Mouse (Mus musculus): ENCODE results near the gene Ptpn23.
"Not testable (repeated sequence)": the region's sequence is repeated elsewhere in the genome, so short reads cannot be mapped to it uniquely, and the experiment has no call there.

Gene Ptpn23

DNA sequence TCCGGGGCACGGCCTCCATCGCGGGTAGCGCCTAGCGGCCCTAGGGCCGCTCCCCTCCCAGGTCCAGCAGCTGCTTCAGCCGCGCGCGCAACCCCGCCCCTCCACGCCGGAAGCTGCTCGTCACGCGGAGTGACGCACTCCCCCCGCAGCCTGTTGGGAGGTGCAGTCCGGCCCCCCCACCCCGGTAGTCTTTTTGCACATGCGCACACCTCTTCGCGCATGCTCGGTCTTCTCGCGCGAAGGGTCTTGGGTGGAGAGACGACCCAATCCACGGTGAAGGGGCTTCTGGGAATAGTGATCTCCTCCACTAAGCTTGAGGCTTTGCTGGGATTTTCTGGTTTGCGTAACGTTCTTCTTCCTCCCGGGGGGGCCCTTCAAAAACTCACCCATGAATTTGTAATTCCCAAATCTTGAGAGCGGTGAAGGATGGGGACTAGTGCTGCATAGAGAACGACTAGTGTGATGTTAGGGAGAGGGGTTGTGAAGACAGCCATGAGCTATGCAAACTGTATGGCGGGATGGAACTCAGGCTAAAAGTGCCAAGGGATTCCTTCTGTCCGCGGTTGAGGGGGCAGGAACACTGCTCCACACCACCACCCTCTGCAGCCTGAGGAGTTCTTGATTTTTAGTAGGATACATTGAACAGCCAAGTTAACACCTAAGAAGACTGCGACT, at the start of gene Ptpn23:
Gene Ptpn23 (minus strand): TSS at position 115 of the 675 bp plus-strand sequence.
- DNase-seq (ENCODE audit: low read depth) = peak; percentile 94

DNA sequence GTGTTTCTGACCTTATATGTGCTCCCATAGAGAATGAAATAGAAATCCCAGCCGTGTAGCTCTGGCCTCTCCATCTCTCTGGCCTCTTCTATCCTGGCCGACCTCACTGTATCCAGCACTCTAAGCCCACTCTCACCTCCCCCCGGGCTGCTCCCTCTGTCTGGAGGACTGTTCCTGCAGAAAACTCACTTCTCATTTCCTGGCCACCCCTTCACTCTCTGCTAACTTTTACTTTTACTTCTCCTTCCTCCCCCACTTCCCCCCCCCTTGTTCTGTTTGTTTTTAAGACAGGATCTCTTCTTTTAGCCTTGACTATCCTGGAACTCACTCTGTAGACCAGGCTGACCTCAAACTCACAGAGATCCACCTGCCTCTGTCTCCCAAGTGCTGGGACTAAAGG, 44.5 kb upstream of the Ptpn23 start:
- DNase-seq (ENCODE audit: low read depth) = no peak

DNA sequence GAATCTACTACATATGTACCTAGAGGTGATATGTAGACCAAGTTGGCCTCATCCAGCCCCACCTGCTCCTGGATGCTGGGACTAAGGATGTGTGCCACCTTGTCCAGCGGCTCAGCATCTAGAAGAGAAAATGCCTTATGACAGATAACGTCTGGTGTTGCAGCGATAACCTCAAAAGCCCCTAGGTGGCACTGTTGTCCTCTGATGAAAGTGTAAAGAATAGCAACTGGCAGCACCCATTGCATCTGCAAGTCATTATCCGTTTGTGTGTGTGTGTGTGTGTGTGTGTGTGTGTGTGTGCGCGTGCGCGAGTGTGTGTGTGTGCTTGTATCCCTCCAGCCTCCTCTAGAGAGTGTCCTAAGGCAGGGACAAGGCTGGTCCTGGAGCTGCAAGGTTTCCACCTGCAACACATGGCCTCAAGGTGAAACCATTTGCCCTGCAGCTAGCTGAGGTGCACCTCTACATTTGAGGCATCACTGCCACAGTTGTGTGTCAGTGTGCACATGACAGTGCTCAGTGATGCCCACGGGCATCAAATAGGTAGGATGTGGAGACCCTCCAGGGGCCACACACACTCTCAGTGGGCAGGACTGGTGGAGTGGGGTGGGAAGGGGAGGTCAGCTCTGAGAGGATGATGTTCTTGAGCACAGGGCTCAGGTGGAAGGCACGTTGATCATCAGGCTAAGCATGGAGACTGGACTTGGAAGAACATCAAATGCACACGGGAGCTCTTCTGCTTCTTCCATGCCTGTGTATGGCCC, 41.0 kb upstream of the Ptpn23 start:
- peak; percentile 70 for DNase-seq (ENCODE audit: low read depth)

DNA sequence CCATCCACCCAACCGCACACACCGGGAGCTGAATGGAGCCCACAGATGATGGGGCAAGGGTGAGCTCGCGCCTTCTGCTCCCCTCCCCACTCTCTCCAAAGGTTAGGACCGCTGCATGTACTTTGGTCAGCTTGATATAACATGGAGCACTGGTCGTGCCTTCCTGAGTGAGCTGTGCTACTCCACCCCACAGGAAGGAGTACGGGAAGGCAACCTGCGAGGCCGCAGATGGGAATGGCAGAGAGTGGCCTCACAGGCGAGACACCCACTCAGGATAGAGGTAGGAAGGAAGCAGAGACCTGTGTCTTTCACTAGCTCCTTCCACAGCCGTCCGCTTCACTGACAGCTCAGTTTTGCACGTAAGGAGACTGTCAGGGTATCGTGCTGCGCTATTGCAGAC, 40.3 kb upstream of the Ptpn23 start:
- DNase-seq (ENCODE audit: low read depth) = no peak

DNA sequence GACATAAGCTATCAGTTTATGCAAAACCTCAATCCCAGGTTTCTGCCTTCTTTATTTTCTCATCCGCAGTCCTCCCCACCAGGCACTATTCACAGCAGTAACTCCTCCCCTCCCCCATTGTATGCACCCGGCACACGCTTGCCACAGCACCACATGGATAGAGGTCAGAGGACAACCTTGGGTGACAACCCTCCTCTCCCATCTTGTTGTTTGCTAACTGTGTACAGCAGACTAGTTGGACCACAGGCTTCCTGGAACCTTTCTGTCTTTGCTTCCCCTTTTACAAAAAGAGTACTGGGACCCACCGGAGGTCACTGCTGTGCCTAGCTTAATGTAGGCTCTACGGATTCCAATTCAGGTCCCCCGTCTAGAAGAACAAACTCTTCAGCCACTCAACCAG, 32.5 kb upstream of the Ptpn23 start:
- no peak for DNase-seq (ENCODE audit: low read depth)

DNA sequence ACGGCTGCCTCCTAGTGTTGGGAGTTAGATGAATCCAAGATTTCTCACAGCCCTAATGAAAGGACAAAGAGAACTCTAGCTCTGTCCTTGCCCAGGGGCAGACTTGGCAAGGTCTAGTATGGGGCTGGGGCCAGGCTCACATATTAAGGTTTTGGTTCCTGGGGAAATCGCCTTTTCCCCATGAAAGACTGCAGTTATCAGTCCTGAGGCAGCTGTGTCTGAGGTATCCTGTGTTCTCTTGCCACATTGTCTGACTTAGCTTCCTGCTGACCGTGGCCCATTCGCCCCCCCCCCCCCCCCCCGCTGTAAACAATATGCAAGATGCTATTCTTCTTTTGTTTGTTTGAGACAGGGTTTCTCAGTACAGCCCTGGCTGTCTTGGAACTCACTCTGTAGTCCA, 32.0 kb upstream of the Ptpn23 start:
- no peak for DNase-seq (ENCODE audit: low read depth)

DNA sequence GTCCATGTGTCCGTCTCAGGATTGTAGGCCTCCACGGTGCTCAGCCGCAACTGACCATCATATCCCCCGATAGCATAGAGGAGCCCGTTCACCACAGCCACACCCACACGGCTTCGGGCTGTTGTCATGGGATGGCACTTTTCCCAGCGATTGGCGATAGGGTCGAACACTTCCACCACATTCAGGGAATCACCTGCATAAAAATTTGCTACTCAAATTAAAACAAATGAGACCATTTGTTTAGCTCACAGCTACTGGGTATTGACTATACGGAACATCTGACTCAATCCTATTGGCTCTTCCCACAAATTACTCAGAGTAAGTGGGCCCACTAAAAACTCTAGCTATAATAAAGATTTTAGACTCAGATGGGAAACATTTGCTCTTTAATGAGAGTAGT, 28.0 kb upstream of the Ptpn23 start:
- no peak for DNase-seq (ENCODE audit: low read depth)

DNA sequence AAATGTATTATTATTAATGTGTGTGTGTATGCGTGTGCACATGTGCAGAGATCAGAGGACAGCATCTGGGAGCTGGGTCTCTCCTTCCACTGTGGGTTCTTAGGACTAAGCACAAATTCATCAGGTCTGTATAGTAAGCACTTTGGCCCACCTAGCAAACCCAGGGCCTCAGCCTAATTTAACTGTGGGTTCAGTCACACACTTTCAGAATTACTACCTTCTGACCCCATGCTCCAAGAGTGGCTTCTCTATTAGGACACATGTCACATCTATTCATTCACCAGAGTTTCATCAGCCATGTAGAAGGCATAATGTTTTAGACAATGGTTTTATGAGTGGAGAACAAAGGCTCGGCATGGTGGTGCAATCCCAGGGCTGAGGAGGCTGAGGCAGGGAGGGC, 25.0 kb upstream of the Ptpn23 start:
- no peak for DNase-seq (ENCODE audit: low read depth)

DNA sequence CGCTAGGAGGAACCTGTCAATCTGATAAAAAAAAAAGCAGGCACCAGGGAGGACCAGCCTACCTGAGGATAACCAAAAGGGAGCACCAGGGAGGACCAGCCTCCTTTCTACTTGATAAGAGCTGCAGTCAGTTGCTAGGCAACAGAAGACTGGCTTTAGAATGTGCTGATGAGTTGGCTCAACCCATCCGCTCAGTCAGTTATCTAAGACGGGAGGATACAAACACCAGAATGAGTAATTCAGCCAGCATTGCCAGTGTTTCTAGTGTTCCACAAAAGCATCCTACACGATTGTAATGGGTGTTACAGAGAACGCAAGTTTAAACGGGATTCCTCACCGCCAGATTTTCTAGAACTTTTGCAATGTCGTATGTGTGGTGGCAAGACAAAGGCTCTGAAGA, 23.2 kb upstream of the Ptpn23 start:
- no peak for DNase-seq (ENCODE audit: low read depth)

DNA sequence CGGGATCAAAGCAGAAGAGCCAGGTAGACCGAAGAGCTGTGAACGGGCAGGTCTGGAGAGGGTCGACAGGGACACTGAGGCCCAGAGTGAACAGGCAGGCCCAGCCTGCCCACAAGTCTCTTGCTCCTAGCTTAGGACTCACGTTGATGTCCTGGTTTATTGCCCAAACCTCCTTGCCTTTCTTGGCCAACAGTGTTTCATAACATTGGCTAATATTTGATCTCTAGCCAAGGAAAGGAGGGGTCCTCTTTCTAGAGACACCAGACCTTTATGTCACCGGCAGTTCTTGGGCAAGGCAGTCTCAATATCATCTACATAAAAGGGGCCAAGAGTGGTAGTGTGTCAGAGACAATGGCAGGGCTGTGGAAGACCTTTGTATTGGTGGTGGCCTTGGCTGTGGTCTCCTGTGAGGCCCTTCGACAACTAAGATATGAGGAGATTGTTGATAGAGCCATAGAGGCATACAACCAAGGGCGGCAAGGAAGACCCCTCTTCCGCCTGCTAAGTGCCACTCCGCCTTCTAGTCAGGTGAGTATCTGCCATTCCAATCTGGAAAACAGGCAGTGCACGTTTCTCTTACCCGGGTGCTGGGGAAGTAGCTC, 11.6 kb upstream of the Ptpn23 start, which contains the start of gene Ngp:
Gene Ngp (plus strand): TSS at position 237 of the 602 bp plus-strand sequence.
- DNase-seq (ENCODE audit: low read depth) = no peak

DNA sequence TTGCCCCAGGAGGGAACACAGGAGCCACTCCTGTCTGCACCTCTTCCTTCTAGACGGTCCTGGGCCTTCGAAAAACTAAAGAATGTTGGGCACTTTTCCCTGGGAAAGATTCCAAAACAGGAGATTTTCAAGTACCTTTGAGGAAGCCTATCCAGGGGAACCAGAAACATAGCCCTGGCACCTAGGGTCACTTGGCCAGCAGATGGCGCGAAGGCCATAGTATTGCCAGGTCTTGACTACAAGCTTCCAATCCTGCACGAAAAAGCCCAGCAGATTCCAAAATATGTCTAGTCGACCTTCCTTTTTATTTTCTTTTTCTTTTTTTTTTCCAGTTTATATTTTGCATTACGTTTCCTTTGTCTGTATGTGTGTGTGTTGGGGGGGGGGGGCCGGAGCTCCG, 5.8 kb upstream of the Ptpn23 start:
- DNase-seq (ENCODE audit: low read depth) = peak; percentile 40

DNA sequence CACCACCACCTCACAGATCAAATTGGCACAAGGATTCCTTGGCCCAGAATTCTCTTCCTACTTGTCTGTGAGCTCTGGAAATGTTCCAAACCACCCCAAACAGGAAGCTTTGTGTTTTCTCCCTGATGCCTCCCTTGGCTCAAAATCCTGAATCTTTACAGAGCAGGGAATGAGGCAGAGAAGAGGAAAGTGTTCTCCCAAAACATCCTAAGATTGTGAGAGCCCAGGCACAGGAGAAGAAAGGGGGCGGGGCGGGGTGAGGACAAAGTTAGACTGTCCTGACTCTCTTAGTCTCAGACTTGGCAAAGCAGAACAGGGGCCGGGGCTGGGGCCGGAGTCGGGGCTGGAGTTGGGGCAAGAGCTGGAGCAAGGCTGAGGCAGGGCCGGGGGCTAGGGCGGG, 4.9 kb upstream of the Ptpn23 start:
- no peak for DNase-seq (ENCODE audit: low read depth)

DNA sequence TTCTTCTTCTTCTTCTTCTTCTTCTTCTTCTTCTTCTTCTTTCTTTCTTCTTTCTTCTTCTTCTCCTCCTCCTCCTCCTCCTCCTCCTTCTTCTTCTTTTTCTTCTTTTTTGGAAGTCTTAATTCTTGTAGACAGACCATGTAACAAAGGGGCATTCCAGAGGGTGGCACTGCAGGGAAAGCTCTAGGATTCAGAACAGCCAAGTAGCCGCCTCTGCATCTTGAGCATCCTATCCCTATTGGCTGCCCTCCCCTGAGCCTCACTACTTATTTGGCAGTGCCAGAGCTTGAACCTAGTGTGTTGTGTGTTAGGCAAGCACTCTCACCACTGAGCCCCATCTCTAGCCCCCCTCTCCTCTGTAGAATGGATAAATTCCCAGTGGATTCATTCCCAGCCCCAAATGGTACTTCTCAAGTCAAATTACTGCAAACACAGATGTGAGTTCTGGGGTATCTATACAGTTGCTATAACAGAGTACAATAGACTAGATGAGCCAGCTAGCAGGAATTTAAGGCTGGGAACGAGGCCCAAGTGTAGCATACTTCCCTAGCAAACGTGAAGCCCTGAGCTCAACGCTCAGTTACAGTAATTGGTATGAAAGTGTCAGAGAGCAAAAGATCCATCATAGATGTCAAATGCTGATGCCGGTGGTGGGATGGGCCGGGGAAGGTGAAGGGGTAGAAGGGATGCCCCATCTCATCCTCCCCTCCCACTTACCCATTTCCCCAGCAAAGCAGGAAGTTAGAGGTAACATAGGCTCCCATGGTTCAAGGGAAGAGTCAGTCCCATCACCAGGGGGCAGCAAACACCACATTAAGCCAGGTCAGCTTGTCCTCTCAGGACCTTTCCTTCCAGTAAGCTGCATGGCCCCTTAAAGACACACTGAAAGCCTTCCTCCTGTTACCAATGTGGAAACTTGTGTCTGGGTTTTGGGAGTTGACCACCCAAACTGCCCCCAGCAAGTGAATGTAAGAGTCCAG, 3.2 kb upstream of the Ptpn23 start:
- peak; percentile 65 for DNase-seq (ENCODE audit: low read depth)

DNA sequence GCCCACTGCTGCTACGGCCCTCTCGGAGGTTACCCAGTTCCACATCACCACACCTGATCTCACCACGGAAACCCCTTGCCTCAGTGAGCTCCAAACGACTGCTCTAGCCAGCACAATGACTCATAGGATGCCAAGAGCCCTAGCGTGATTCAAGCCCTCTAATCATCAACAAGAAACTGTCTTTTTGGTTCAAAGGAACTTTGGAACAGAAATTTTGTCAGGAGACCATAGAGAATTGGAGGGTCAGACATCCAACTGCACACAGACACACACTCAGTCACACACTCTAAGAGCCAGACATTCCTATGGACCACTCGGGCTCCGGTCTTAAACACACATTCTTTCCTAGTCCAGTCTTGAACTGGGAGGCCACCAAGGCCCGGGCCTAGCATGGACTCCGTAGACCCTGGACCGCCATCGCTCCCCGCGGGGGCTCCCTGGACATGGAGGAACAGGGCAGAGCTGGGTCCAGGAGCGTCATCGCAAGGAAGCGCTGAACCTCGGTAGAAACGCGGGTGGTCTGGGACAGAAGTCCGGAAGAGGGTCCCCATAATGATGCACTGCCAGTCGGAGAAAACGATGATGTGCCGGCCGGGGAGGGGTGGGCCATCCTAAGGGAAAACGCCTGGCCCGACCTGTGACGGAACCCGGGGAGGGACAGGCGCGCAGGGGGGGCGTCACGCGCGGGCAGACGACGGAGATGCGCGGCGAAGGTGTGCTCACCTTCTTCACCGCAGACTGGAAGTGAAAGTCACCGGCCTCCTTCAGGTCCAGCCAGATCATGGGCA, 508 bp downstream of the Ptpn23 start:
- no peak for DNase-seq (ENCODE audit: low read depth)

DNA sequence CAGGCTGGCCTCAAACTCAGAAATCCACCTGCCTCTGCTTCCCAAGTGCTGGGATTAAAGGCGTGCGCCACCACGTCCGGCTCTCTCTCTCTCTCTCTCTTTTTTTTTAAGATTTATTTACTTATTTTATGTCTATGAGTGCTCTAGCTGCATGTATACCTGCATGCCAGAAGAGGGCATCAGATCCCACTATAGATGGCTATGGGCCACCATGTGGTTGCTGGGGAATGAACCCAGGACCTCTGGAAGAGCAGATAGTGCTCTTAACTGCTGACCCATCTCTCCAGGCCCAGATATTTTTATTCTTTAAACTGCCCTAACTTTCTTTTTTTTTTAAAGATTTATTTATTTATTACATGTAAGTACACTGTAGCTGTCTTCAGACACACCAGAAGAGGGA, 4.8 kb downstream of the Ptpn23 start:
- DNase-seq (ENCODE audit: low read depth) = not testable (repeated sequence)

DNA sequence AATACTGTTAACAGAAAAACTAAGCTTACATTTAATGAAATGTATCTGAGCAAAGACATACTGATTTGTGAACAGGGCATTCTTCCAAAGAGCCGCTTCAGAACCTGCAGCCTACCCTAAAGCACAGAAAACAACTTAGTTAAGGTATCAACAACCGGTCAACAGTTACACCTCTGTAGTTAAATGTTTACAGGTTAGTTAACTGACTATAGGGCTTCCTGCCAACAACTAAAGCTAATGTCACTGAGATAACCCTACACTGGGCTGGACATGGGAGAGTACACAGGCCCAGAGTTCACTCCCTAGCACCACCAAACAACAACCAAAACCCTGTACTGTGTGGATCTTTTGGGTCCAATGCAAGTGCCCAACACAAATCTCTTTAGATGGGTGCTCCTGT, 5.3 kb downstream of the Ptpn23 start:
- no peak for DNase-seq (ENCODE audit: low read depth)

DNA sequence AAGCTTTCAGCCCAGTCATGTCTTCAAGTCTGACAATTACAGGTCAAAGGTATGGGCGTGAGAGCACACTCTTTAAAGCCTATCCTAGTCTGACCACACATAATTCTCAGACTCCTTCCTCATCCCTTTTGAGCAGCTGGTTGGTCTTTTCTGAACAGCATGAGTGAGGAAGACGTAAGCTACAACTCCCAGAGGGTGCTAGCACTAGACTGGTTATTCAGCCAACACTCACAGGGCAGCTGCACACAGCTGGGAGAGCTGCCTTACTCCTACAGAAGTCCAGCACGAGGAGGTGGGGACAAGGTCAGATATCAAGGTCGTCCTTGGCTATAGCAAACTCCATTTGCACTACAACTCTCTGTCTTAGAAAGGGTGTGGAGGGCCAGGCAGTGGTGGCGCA, 7.4 kb downstream of the Ptpn23 start:
- no peak for DNase-seq (ENCODE audit: low read depth)

DNA sequence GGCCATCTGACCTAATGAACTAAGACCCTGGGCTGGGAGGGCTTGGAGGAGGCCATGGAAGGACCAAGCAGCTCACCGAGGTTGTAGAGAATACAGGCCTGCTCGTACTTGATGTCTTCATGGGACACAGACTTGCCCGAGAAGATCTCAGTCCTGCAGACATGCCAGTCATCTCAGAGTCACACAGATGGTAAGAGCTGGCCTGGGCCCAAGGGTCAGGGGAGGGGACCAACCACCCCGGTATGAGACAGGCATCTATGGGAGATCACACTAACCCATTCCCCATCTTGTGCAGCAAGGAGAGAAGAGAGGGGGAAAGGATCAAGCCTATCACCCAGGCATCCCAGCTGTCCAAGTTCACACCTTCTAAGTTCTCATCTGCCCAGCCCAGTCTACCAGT, 14.7 kb downstream of the Ptpn23 start:
- DNase-seq (ENCODE audit: low read depth) = no peak

DNA sequence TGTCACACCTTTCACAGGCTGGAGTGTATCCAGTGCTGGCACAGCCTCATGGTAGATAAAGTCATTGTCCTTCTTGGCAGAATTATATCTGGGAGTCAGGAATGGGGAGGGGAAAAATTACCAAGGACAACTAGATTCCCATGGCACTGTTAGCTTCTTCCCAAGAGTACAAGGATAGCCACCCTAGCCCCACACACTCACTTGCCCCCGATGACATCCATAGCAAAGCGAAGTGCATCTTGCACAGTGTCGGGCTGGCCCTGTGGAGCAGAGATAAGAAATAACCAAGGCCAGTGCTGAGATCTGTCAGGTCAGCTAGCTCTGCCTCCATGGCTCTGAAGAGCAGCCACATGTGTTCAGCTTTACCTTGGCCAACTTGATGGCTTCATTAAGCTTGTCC, 17.2 kb downstream of the Ptpn23 start:
- DNase-seq (ENCODE audit: low read depth) = no peak

DNA sequence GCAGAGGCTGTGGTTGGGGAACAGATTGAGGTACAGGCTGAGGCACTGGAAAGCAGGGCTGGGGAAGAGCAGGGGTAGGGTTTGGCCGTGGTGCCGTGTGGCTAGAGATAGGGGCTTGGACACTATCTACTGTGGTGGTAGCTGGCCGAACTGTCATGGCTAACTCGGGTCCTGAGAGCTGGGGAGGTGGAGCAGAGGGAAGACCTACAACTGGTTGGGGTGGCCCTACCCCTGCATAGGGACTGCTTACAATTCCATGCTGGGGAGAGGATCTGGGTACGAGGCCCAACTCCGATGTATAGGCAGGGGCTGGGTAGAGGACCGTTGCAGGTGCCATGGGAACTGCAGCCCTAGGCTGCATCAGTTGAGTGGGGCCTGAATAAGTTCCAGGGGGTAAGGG, 20.0 kb downstream of the Ptpn23 start:
- DNase-seq (ENCODE audit: low read depth) = no peak

DNA sequence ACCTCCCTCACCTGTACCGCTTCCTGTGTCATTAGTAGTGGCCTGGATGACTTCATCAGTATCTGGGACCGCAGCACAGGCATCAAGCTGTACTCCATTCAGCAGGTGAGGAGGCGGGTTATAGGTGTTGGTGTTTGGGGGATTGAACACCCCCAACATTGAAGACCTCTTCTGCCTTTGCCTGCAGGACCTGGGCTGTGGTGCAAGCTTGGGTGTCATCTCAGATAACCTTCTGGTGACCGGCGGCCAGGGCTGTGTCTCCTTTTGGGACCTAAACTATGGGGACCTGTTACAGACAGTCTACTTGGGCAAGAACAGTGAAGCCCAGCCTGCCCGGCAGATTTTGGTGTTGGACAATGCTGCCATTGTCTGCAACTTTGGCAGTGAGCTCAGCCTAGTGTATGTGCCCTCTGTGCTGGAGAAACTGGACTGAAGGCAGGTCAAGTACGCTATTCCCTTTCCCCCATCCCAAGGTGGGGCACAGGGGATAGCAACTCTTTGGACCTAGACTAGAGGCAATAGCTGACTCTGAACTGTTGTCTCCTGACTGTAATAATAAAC, 23.6 kb downstream of the Ptpn23 start:
- peak; percentile 51 for DNase-seq (ENCODE audit: low read depth)

Data from fibroblast of lung, adult 2 months (primary cell).